Mouse (Mus musculus): Measurements from ENCODE around the gene Gm7168. TPM values are rescaled to one million over a fixed set of nuclear protein-coding genes. Genes with fewer than 3 reads are reported as not detected.
"Not testable (repeated sequence)": the region's sequence is repeated elsewhere in the genome, so short reads cannot be mapped to it uniquely, and the experiment has no call there.

Gene Gm7168
- total RNA-seq, 2 experiments from 2014 or later: 0.20 TPM; not detected in 1

DNA sequence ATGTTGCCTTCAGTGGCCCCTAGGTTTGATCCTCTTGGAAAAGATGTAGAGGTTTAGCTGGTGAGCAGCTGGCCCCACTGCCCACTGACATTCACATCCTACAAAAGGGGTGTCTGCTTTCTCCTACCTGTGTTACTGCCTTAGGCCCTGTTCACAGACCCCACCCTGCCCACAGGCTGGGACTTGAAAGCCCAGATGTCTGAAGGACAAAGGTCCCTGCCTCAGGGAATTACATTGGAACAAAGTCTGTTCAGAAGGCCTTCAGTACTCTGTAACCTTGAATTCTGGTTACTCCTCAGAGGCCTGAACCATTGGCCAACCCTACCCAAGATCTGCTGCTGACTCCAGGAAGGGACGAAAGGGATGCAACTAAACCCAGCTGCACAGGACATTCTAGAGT lies 39.5 kb downstream of the Gm7168 start:
- DNase-seq: no peak

DNA sequence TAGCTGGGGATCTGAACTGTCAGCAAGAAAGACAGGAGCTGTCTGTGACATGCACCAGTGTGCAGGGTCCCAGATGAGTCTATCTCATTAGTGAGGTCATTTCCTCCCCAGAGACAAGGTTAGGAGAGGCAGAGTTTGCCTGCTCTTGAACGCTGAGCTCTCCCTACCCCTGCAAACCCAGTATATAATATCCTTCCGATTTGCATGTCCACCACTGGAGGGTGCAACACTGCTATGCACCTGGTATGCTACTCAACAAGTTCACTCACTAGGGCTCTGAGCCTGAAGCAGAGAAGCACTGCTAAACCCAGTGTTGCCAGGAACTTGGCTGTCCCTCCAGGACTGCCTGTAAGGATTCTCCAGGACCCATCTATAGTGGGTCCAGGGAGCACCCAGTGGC lies 45.3 kb downstream of the Gm7168 start:
- not testable (repeated sequence) for DNase-seq

Other genes with a start within 250 kb of the Gm7168 start
- gene Afdn, start 187.8 kb upstream of the Gm7168 start, total RNA-seq (2021): 100 to 1,000 TPM in 1 of 2 experiments, 10 to 100 TPM in 1; 67.3 to 109 TPM
- gene Tcte2, start 186.5 kb upstream of the Gm7168 start, total RNA-seq (2021): 1 to 10 TPM; 3.0 to 5.5 TPM
- gene Gm7356, start 55.3 kb downstream of the Gm7168 start, total RNA-seq (2021): not detected
- gene Gm7358, start 111.2 kb downstream of the Gm7168 start, total RNA-seq (2021): not detected

Measured in adrenal gland, postnatal 36 days (tissue).